Mouse (Mus musculus): Measurements from ENCODE around the gene Ipo5. TPM values are rescaled to one million over a fixed set of nuclear protein-coding genes. Genes with fewer than 3 reads are reported as not detected.
A peak's percentile ranks its signal among the peaks of the same experiment; 100 is the strongest.

Ipo5 gene
- 100 to 1,000 TPM; 113 to 115 TPM for total RNA-seq (2021)
- long read RNA-seq, full-length matches to known transcripts: 18 of 38 reads
- long read RNA-seq, partial matches to known transcripts: 18 of 38 reads
- long read RNA-seq, other reads (novel, unspliced or antisense): 2 of 38 reads

DNA sequence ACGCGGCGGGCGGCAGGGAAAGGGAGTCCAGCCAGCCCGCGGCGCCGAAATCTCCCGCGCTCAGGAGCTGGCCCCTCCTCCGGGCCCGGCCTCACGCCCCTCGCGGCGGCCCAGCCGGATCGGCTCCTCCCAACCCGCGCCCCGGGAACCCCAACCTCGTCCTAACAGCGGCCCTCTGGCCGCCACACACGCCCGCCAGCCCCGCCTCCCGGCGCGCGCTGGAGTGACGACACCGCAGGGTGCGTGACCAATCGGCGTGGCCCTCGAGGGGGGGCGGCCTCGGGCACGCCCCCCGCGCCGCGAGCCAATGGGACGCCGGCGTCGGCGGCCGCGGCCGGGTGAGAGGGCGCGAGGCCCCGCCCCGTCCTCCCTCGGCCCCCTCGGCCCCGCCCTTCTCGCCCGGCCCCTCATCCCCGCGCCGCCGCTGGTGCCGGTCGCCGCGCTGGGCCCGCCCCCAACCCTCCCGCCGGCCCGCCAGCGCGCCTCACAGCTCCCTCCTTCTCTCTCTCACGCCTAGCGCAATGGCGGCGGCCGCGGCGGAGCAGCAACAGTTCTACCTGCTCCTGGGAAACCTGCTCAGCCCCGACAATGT, at the start of gene Ipo5:
Gene Ipo5 (plus strand): TSS at position 492 of the 592 bp plus-strand sequence.
- peak; percentile 94 to 96 for DNase-seq (ENCODE audit: low spot score in 2 of 2)

DNA sequence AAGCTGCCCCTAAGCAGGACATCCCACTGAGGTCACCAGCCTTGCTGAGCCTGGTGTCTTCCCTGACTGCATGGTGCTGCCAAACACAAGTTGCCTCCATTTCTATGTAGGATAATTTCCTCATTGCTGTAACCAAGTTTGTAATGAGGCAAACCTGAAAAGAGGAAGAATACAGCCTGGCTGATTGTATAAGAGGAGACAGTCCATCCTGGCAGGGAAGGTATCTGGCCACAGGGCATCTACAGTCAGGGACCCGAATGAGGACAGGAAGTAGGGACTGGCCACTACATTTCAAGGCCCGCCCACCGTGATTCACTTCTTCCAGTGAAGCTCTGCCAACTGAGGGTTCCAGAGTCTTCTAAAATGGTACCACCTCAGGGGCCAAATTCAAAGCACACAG, 47.8 kb upstream of the Ipo5 start:
- DNase-seq (ENCODE audit: low spot score in 2 of 2): no peak

DNA sequence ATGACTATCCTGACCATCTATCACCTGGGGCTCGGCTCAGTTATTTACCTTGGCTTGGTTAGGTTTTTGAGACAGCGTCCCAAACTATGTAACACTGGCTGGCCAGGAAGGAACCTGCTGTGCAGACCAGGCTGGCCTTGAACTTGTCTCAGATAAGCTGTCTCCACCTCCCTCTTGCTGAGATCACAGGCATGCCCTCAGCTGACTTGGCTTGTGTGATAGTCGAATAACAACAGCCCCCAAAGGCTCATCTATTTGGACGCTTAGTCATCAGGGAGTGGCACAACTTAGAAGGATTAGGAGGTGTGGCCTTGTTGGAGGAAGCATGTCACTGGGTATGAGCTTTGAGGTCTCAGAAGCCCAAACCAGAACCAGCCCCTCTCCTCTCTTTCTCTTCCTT, 46.1 kb upstream of the Ipo5 start:
- no peak for DNase-seq (ENCODE audit: low spot score in 2 of 2)

DNA sequence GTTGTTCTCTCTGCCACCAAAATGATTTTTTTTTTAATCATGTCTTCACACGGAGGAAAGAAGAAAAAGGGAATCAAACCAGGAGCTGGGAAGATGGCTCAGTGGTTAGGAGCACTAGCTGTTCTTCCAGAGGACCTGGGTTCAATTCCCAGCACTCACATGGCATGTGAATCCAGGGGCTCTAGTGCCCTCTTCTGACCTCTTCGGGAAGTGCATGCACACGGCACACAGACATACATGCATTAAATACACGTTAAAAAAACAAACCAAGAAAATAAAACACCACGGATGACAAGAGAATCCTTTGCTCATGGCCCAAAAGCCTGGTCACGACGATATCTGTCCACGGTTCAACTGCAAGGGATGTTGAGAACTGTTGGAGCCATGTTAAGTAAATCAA, 44.5 kb upstream of the Ipo5 start:
- DNase-seq (ENCODE audit: low spot score in 2 of 2): no peak

DNA sequence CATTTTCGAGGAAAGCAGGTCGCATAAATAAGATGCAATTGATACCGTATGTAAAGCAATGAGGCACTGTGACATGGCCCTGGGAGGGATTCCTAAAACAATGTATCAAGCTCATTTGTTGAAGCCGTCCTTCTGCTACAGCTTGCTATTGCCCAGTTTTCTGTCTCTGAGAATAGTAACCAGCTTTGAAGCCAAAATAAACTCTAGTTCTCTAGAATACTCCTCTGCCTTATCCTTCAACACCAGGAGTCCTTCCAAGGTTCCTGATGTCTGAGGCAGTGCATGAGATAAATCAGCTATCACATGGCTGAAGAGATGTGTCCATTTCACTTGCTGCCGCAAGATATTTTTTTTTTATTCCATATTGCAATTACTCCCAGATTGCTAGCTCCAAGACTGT, 43.9 kb upstream of the Ipo5 start:
- no peak for DNase-seq (ENCODE audit: low spot score in 2 of 2)

DNA sequence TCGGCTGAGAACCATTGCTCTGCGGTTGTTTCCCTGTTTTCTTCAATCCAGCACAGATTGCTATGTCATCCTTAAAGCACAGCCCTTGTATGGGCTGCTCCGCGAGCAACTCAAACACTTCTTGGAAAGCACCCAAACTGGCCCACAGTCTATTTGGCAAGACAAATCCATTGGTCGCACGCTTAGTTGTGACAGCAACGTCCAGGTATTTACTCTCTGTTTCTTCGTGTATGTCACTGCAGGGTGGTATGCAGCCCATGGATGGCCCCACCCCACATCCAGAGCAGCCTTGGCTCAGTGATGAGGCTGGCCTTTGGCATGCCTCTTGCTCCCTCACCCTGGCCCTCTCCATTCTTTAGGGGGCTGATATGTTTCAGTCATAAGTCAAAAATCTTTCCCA, 42.5 kb upstream of the Ipo5 start:
- peak in 1 of 2 experiments; percentile 25 for DNase-seq (ENCODE audit: low spot score in 2 of 2)

DNA sequence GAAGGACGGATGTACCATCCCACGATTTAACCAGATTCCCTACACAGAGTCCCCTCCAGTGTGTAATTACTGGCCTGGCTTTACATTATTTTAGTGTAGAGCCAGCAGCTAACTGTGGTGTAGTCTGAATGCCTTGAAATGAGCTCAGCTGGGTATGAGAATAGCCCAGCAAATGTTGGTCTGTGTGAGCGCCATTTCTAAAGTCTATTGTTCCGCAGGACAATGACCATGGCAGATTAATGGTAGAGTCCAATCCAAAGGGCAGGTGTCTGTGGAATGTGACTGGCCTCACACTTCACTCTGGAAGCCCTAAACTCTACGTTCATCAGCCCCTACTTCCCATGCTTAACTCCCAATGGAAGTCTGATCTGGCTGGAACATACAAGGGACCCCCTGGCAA, 40.3 kb upstream of the Ipo5 start:
- no peak for DNase-seq (ENCODE audit: low spot score in 2 of 2)

DNA sequence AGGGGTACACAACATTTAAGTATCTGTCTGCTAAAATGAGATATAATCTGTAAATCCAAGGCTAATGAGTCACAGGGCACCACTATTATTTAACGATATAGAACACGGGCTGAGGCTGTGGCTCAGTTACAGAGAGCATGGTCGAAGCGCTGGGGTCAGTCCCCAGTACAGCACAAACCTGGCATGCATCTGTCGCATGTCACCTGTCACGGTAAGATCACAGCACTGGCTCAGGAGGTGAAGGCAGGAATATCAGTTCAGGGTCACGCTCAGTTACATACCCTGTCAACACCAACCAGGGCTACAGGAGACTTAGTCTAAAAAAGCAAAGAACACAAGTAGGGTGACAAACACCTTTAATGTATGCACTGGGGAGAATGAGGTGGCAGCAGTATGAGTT, 36.6 kb upstream of the Ipo5 start:
- DNase-seq (ENCODE audit: low spot score in 2 of 2): no peak

DNA sequence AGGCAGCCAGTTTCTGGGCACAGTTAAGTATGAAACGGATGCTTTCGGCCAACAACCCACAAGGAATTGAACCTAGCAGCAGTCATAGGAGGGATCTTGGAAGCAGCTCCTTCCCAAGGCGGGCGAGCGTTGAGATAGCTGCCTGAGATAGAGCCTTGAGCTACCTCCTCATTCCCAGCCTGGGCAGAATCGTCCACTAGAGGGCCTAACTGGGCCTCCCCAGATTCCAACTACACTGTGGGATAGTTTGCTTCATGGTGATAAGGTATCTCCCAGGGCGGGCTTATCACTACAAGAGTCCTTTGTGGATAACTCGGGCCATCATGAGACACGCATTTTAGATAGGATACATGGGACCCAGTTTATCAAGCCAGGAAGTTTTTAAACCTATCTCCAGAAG, 35.9 kb upstream of the Ipo5 start:
- no peak for DNase-seq (ENCODE audit: low spot score in 2 of 2)

DNA sequence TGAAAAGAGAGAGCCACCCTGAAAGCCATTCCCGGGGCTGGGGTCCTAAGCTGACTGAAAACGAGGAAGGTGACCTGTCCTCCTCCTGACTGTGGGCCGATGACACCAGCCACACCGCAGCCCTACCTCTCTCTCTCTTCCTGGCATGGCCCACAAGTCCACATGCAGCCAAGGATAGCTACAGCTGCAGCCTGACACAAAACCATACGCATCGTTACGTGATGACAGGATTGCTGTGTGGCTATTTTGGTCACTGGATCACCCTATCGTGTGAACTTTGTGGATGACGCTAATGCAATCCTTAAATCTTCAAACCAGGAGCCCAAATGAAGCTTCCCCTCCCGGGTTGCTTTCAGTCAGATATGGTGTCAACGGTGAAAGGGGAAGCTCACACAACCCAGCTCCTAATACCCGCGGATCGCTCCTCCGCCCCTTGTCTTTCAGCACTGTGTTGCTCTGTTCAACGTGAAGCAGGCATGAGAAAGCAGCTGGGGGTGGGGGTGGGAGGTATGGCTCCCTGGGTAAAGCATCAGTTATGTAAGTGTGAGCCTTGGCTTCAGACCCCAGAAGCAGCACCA, 35.1 kb upstream of the Ipo5 start:
- DNase-seq (ENCODE audit: low spot score in 2 of 2): no peak

DNA sequence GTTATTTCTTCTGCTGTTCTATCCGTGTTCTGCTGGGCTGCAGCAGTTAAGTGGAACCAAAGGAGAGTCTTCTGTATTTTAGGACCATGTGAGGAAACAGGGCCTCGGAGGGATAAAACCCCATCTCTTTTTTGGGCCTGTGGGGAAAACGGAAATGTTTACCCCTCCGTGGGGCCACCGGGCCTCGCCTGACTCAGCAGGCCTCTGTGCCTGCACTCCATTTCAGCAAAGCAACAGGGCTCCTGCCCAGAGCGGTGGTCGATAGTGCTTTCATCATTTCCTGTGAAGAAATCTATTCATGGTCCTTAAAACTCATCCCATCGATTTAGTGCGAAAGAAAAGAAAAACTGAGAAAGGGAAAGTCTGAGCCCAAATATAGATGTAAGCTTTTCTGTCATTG, 33.9 kb upstream of the Ipo5 start:
- no peak for DNase-seq (ENCODE audit: low spot score in 2 of 2)

DNA sequence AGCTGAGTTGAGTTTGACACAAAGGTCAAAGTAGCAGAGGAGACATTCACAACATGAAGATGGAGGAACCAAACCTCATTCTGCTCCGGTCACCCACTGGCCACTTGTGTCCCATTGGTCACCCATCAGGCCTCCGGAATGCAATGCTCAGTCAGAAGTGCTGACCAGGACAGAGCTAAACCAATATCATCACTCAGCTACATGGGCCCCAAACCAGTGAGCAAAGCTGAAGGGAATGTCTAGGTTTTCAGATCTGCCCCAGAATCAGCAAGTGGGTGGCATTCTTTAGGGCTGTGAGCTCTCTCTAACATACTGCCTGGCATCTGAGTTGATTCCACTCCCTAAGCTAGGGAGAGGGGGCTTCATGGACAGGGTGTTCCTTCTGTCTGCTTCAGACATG, 32.0 kb upstream of the Ipo5 start:
- DNase-seq (ENCODE audit: low spot score in 2 of 2): no peak

DNA sequence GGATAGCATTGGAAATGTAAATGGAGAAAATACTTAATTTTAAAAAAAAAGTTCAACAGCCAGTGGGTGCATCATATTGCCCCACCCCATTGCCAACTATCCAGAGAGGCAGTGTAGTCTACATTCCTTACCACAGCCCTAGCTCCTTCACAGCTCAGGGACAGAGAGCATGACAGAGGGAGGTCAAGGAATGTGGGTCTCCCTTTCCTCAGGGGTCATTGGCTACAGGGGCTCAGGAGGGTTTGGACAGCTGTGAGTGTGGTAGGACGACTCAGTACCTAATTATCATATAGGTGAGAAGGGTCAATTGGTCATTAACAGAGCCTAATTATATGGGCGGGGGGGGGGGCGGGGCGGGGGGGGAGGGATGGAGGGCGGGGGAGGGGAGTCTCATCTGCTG, 30.4 kb upstream of the Ipo5 start:
- DNase-seq (ENCODE audit: low spot score in 2 of 2): no peak

DNA sequence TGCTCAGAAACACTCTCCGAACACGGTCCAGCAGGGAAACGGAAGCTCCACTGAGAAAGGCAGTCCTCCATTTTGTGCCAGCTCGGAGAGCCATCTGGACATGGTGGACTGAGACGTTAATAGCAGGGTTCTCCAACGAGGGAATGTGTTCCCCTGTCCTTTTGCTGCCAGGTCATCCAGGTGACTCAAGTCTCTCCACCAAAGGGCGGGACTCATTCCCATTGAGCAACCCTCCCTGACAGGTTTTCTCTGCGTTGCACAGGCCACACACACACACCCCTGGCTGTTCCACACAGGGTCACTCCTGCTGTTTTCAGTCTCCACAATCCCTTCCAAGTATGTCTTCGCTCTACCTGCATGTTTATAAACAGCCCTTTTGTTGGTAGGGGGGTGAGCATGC, 30.0 kb upstream of the Ipo5 start:
- DNase-seq (ENCODE audit: low spot score in 2 of 2): no peak

DNA sequence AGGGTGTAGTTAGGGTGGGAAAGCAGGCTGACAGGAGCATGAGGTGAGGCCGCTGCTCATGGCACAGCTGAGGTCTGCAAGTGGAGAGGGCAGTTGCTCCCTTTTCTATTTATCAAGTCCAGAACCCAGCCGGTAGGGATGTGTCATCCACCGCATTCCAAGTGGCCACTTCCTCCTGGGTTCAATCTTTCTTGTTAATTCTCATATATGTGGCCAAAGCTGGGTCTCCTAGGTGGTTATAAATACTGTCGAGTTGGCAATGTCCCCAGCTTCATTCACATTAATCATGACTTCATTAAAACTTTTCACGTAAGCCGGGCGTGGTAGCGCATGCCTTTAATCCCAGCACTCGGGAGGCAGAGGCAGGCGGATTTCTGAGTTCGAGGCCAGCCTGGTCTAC, 22.3 kb upstream of the Ipo5 start:
- no peak for DNase-seq (ENCODE audit: low spot score in 2 of 2)

DNA sequence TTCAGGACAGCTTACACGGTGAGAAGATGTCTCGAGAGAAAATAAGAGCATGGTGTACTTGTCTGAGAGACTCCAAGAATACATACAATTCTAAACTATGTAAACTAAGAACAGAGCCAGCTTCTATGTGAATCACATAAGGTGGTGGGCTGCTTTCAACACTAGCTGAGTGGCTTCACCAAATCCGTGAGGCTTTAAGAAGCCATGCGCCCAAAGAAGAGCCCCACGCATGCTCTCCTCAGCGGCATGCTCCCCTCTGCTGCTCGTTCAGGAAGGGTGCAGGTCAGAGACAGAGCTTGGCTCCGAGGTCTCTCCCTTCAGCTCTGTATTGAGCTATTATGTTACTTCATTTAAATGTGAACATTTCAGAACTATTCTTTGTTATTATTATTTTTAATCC, 18.7 kb upstream of the Ipo5 start:
- DNase-seq (ENCODE audit: low spot score in 2 of 2): no peak

DNA sequence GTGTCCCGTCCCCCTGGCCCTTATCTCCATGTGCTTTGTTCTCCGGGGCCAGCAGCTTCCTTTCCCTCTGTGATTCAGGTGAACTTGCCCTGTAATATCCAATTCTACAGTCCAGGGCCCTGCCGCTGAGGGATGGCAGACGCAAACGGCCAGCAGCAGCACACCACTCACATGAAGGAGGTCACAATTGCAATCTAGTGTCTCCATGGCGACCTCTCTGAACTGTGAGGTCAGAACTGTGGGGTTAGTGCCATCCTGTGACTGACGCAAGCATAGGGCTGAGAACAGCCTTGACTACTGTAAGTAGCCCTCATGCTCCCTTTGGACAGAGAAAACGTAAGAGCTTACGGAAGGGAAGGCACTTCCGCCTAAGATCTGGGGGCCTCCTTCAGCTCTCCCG, 14.4 kb upstream of the Ipo5 start:
- DNase-seq (ENCODE audit: low spot score in 2 of 2): no peak

DNA sequence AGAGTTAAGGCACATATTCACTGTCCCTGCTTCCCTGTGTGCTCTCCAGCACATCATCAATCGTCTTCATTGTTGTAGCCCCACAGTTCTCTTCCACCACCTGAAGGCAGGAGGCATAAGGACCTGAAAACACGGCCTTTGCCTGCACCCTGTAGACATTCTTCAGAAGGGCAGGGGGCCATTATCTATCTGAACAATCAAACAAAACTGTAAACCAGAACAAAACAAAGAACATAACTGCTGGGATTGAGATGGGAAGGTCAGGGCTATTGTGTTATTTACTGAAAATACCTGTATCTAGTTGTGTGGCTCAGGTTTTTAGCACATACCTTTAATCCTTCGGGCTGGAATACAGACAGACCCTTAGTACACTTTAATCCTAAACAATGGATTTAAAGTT, 12.1 kb upstream of the Ipo5 start:
- DNase-seq (ENCODE audit: low spot score in 2 of 2): no peak

DNA sequence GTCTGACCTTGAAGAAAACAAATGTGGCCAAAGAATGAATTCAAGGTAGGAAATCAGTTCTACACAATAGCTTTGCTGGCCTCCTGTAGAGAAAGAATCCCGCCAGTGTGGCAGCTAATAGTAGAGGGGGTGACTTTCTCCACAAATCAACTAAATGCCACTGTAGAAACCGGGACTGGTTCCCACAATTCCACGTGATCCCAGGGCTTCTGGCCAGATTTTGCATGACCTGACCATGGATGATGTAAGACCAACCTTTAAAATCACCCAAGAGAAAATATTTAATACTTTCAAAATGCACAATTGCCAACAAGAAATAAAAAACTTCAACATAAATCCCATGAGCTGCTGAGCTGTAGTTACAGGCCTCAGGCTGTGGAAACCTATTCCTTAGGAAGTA, 1.6 kb upstream of the Ipo5 start:
- DNase-seq (ENCODE audit: low spot score in 2 of 2): no peak

DNA sequence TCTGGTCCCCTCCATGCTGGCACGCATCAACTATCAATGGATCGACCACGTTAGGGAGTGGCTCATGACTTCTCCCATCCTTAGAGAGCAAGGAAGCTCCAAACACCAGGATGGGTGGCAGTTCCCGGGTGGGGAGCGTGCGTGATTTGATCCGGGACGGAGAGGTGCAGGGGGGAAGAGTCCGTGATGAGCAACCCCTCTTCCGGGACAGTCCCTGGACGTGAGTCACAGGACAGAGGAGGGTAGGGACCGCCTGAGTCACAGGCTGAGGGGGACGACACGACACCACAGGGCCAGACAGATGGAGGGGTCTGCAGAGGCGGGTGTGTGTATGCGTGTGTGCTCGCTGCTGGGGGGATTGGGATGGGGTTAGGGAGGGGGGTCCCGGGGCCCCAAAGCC, 704 bp upstream of the Ipo5 start:
- DNase-seq (ENCODE audit: low spot score in 2 of 2): peak; percentile 51 to 52

DNA sequence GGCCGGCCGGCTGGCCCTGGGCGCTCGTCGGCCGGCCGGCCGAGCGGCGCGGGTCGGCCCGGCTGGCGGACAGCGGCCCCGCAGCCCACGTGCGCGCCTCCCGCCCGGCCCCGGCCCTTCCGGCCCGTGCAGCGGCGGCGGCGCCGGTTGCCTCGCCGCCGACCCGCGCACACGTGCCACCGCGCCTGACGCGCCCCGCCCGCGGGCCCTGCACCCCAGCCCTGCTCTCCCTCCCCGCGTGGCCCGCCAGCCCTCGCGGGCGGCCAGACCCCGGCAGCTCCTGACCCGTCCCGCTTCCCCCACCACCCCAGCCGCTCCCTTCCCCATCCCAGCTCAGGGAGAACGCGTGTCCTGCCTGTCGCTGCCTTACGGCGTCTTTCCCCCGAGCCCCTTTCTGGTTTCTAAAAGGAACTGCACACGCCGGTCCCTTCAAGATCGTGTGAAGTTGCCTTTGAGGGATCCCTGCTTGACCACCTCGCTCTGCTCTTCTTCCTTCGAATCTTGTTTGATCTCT, 421 bp downstream of the Ipo5 start:
- peak; percentile 33 to 52 for DNase-seq (ENCODE audit: low spot score in 2 of 2)

DNA sequence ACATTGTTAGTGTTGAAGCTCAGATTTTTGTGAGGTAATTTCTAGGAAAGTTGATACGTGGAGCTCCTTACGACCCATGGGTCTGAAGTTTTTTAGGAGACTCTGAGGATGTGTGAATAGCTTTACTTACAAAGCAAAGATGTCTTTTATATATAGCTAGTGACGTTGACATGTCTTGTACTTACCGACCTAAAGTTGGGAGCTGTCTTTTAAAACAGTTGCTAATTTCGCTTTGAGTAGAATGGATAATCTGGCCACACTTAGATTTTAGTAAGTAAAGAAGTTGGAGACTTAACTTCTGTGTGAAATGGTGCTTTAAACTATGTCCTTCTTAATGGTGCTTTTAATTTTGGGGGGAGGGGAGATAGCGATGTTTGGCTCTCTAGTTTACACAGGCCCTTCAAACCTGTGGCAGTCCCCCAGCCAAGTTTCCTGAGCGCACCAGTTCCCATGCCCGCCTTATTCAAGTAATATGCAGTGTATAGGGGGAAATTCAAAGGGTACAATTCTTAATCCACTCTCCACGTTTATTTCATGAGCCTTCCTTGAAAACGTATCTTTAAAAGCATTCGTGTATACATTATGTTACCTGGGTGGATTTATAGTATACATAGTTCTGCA, 1.2 kb downstream of the Ipo5 start:
- DNase-seq (ENCODE audit: low spot score in 2 of 2): no peak

DNA sequence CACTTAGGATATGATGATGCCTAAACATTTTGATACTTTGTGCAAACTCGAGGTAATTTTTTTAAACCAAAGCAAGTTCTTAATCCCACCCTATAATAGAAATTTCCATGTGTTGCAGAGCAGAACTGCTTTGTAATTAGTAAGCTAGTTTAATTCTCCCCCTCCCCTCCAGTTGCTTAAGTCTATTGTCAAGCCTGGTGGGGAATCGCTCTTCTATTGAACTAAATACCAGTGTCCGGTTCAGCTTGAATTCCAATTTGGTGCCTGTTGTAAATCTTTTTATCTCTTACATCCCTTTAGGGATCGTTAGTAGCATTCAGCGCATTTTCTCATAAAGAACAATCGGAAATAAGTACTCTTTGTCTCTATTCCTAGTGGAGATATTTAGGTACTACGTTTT, 1.9 kb downstream of the Ipo5 start:
- no peak for DNase-seq (ENCODE audit: low spot score in 2 of 2)

All from layer of hippocampus, postnatal 10 days (tissue).